In the genomic region with DNA sequence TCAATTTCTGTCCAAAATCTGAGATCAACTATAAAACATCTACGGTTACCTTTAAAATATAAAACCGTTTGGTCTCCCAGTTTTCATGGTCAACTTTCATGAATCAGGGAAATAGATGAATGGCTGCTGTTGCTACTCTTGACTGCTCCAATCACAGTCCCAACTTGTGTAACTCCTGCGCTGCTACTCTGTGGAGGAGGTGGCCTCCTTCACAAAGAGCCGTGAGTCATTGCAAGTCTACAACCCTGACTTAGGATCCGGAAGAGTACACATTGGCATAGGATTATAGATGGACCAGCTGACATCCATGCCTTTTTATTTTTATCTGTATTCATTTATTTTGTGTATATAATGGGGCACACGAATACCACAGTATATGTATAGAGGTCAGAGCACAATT, we compare ENCODE assay signal across 32 mouse cellular contexts. TPM values are rescaled to one million over a fixed set of nuclear protein-coding genes. Genes with fewer than 3 reads are reported as not detected.
"Had no signal": no experiment of that assay in that cellular context is flagged by ENCODE, and none has a peak within 500 bp of the region (broad histone marks: within the 10 kb centered on the region; RNA-seq: fewer than 3 reads in every experiment).

No protein-coding gene starts in this region.

- H3K9me3 ChIP-seq: embryonic facial prominence, embryonic 10.5 days; embryonic facial prominence, embryonic 13.5 days; embryonic facial prominence, embryonic 15.5 days; forebrain, embryonic 10.5 days; forebrain, embryonic 15.5 days had no signal

- H3K36me3 ChIP-seq: embryonic facial prominence, embryonic 10.5 days; embryonic facial prominence, embryonic 12.5 days; embryonic facial prominence, embryonic 13.5 days; embryonic facial prominence, embryonic 15.5 days; forebrain, embryonic 10.5 days; forebrain, embryonic 12.5 days; forebrain, embryonic 15.5 days had no signal

- H3K9ac ChIP-seq: embryonic facial prominence, embryonic 12.5 days; embryonic facial prominence, embryonic 13.5 days; embryonic facial prominence, embryonic 15.5 days; forebrain, embryonic 12.5 days; forebrain, embryonic 13.5 days; forebrain, embryonic 15.5 days; forebrain, postnatal 0 days had no signal

- H3K4me2 ChIP-seq: embryonic facial prominence, embryonic 12.5 days; embryonic facial prominence, embryonic 13.5 days; embryonic facial prominence, embryonic 15.5 days; forebrain, embryonic 12.5 days; forebrain, embryonic 13.5 days; forebrain, embryonic 15.5 days had no signal

- ATAC-seq: forebrain, embryonic 13.5 days; forebrain, embryonic 14.5 days; forebrain, embryonic 15.5 days; forebrain, embryonic 16.5 days; forebrain, postnatal 0 days had no signal

- H3K4me1 ChIP-seq: embryonic facial prominence, embryonic 12.5 days; embryonic facial prominence, embryonic 13.5 days; embryonic facial prominence, embryonic 15.5 days; forebrain, embryonic 10.5 days; forebrain, embryonic 12.5 days; forebrain, embryonic 13.5 days; forebrain, embryonic 15.5 days had no signal

- H3K4me3 ChIP-seq: embryonic facial prominence, embryonic 10.5 days; embryonic facial prominence, embryonic 12.5 days; embryonic facial prominence, embryonic 13.5 days; embryonic facial prominence, embryonic 15.5 days; erythroblast, embryonic 14.5 days; forebrain, embryonic 10.5 days; forebrain, embryonic 12.5 days; forebrain, embryonic 13.5 days; forebrain, embryonic 15.5 days; gastrocnemius, adult 2 months; heart, adult 2 months had no signal

- DNase-seq: cerebellum, adult 8-10 months; cerebellum, adult 9-10 months; cerebellum, adult 9-11 months; cerebellum, postnatal 10 days; cerebellum, postnatal 14 days; cerebellum, postnatal 25 days; cerebellum, postnatal 36 days; embryo, embryonic 11 days; forebrain, postnatal 0 days; gastrocnemius, adult 2 months; gastrocnemius, postnatal 10 days; gastrocnemius, postnatal 14 days; gastrocnemius, postnatal 25 days; gastrocnemius, postnatal 36 days; heart, adult 11 months; heart, adult 18-20 months; heart, adult 2 months had no signal

- H3K27ac ChIP-seq: embryonic facial prominence, embryonic 10.5 days; embryonic facial prominence, embryonic 12.5 days; embryonic facial prominence, embryonic 13.5 days; embryonic facial prominence, embryonic 15.5 days; forebrain, embryonic 10.5 days; forebrain, embryonic 12.5 days; forebrain, embryonic 13.5 days; forebrain, embryonic 15.5 days; gastrocnemius, adult 2 months; heart, adult 2 months had no signal

- H3K27me3 ChIP-seq: embryonic facial prominence, embryonic 12.5 days; embryonic facial prominence, embryonic 13.5 days; embryonic facial prominence, embryonic 15.5 days; forebrain, embryonic 12.5 days; forebrain, embryonic 13.5 days; forebrain, embryonic 15.5 days had no signal

RNA-seq across cellular contexts. Expression of a gene that starts 31.9 kb away (rescaled TPM):
- polyA plus RNA-seq: erythroblast, embryonic 14.5 days had no signal

RNA-seq across cellular contexts. Expression of a gene that starts 50.2 kb away (rescaled TPM):
- total RNA-seq: common myeloid progenitor, adult 5-6 weeks; gastrocnemius, adult 18-20 months; gastrocnemius, adult 8-10 months; gastrocnemius, postnatal 25 days; gastrocnemius, postnatal 36 days; granulocyte monocyte progenitor cell, adult 5-6 weeks; heart, adult 18-20 months; heart, adult 2 months had no signal
- polyA plus RNA-seq: forebrain, embryonic 15.5 days had no signal

RNA-seq across cellular contexts. Expression of a gene that starts 50.4 kb away (rescaled TPM):
- total RNA-seq: common myeloid progenitor, adult 5-6 weeks; granulocyte monocyte progenitor cell, adult 5-6 weeks had no signal
- polyA plus RNA-seq: erythroblast, embryonic 14.5 days; forebrain, embryonic 13.5 days had no signal
